Mouse (Mus musculus): ENCODE results near the gene Cngb1. TPM values are rescaled to one million over a fixed set of nuclear protein-coding genes. Genes with fewer than 3 reads are reported as not detected.

The Cngb1 gene
- total RNA-seq, 2 experiments from 2014 or later: 0.42 to 0.58 TPM

DNA sequence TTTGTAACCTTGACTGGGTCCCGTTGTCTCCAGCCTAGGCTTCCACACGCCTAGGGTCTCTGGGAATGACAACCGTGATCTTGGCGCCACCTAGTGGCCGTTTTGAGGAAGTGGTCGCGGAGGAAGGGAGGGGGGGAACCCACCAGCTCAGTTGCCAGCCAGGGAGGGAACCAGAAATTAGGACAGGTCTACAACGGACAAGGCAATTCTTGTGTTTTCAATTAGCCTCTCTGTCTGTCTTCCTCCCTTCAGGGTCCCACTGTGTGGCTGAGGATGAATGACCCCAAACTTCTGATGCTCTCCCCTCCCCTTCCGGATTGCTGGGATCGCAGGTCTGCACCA is 102.4 kb downstream of the Cngb1 start:
- intact Hi-C loops (cut with DNase I): loop anchor here (10.0 kb wide), 3 partner anchors 69 to 259 kb away; no protein-coding TSS in a partner anchor
- DNase-seq: peak; percentile 73

DNA sequence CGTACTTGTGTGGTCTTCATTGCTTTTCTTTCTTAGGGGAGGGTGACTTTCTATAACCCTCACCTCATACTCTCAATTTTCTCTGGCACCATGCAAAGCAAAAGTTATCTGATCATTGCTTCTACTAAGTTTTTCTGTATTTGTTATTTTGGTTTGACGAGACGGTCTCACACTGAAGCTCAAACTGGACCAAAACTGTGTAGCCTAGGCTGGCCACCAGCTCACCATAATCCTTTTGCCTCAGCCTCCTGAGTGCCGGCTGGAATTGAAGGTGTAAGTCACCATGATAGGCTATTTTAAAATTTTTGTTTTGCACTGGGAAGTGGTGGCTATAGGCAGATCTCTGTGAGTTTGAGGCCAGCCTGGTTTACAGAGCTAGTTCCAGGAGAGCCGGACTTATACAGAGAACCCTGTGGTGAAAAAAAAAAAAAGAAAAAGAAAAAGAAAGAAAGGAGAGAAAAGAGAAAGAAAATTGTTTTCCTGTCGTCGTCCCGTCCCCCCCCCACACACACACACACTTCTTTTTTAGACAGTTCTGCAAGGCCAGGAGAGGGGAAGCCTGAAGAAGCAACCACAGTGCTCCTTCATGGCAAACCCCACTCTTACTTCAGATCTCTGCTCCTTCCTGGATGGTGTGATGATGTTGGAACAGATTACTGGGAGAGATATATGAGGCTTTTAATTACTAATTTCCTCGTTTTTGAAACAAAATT is 102.9 kb downstream of the Cngb1 start:
- intact Hi-C loops (cut with DNase I): loop anchor here (10.0 kb wide), 3 partner anchors 69 to 259 kb away; no protein-coding TSS in a partner anchor
- no peak for DNase-seq

DNA sequence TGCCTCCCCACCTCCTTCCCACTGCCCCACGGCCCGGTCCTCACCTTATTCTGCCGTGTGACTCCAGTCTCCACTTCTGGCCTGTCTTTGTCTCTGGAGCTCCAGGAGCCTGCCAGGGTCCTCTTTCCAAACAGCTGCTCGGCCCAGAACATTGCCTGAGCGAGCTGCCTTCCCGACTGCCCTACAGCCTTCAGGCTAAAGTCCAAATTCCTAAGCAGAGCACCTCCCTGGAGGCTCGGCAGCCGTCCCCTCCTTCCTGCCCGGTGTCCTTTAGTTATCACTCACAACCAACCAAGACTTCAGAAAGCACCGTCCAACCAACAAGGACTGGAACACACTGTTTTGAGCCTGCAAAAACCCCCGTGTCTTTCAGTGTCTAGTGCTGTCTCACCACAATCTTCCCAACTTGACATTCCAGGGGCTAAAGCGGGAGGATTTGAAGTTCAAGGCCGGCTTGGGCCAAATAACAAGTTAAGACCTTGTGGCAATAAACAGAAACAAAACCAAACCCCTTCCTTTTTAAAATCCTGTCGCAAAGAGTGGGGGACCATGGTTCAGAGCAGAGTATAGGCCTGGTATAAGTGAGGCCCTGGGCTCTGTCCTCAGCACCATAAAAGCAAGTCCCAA is 103.6 kb downstream of the Cngb1 start, which contains the start of gene Kifc3:
Gene Kifc3 (minus strand): TSS at position 164 of the 627 bp plus-strand sequence.
- no peak for DNase-seq
- intact Hi-C loops (cut with DNase I): loop anchor here (10.0 kb wide), 3 partner anchors 68 to 258 kb away; no protein-coding TSS in a partner anchor

DNA sequence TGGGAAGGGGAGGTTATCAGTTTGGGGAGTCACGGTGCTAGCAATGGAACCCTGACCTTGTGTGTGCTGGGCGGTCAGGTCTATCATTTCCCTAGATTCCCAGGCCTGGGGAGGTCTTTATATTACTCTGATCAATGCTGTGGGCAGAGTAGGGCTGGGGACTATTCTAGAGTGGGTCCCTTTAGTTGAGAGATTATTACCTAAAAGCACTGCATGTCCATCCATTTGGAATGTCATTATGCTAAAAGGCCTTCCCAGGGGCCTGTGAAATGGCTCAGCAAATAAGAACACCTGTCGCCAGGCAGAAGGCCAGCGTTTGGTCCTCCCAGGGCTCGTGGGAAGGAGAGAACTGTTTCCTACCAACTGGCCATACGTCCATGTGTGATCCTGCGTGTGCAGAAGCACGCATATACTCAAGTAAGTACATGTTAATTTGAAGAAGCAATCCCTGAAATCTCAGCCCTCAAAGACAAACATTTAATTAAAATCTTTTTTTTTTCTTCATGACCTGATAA is 104.3 kb downstream of the Cngb1 start:
- peak; percentile 9 for DNase-seq
- intact Hi-C loops (cut with DNase I): loop anchor here (10.0 kb wide), 3 partner anchors 67 to 257 kb away; no protein-coding TSS in a partner anchor

DNA sequence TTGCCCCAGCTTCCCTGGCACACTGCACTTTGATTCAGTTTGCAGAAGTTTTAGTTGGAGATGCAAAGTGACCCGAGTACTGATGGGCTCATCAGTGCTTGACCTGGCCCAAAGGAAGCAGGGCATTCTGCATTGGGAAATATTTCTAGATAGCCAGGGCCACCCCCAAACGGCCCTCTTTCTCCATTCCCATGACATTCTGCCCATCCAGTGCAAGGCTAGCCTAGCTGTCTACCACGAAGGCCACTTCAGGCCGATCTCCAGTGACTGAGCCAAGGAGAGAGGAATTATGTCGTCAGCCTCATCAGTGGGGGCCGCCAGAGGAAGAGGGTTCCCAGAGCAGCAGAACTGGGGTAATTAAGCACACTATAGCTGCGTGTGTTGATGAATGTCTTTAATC is 104.9 kb downstream of the Cngb1 start:
- no peak for DNase-seq

DNA sequence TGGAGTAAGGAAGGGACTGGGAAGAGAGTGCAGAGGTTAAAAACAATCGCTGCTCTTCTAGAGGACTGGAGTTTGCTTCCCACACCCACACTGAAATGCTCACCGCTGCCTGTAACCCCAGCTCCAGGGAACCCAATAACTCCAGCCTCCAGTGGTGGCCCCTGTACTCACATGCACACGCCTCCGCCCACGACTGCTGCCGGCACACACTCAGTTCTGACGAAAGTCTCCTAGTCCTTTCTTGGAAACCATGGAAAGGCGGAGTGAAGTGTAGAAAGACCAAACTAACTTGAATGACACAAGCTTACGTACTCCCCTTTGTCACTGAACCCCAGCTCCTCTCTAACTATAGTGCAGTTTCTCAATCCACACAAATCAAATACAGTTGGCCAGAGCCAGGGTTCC is 106.4 kb downstream of the Cngb1 start:
- intact Hi-C loops (cut with DNase I): loop anchor here (10.0 kb wide), 3 partner anchors 65 to 255 kb away; no protein-coding TSS in a partner anchor
- no peak for DNase-seq

More for the DNA sequence above, 104.9 kb downstream of the Cngb1 start:
- intact Hi-C loops (cut with DNase I): loop anchor here (10.0 kb wide), 3 partner anchors 67 to 257 kb away; no protein-coding TSS in a partner anchor

DNA sequence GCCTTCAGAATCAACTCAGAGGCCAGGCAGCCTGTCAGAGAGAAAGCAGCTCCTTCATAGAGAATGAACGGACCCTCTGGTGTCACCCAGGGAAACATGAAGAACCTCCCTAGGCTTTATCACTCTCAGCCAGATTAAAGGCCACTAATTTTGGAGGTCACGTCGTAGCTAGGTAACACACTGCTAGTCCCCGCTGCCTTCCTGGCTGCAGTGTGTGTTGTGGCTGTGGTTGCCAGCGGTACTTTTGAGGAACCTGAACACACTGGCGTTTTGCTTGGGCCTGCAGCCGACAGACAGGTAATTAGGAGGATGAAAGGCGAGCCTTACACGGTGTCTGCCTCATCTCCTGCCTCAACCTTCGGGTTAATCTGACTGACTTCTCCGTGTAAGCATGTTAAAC is 110.7 kb downstream of the Cngb1 start:
- intact Hi-C loops (cut with DNase I): no loop called here

DNA sequence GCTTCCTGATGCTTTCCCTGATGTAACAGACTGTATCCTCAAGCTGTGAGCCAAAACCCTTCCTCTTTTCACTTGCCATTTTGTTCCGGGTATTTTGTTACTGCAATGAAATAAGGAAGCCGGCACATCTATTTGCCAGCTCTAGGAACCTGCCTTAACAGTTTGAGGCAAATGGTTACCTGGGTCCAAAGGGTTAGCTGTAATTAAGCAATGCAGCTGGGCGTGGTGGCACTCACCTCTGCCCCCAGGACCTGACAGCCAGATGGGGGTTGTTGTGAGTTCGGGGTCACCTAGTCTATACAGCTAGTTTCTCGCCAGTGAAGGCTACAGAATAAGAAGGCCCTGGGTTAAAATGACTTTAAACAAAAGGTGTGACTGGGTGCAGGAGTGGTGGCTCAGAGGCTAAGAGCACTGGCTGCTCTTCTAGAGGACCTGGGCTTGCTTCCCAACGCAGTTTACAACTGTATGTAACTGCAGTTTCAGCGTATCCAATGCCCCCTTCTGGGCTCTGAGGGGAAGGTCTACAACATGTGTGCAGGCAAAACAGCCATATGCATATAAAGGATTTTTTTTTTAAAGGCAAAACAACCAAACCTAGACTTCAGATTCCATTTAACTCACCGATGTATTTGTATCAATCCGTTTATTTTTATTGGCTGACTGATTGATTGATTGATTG is 114.7 kb downstream of the Cngb1 start:
- DNase-seq: no peak
- intact Hi-C loops (cut with DNase I): no loop called here

More for the DNA sequence above, 110.7 kb downstream of the Cngb1 start:
- DNase-seq: no peak

Other genes starting within 250 kb of the Cngb1 start
- gene Katnb1, start 225.4 kb downstream of the Cngb1 start, total RNA-seq (2021): 10 to 100 TPM; 49.9 to 52.4 TPM
- 10 to 100 TPM; 63.7 to 65.7 TPM for gene Kifc3, start 103.8 kb downstream of the Cngb1 start, total RNA-seq (2021)
- 1 to 10 TPM; 3.5 to 4.2 TPM for gene Tepp, start 4.0 kb upstream of the Cngb1 start, total RNA-seq (2021)
- 10 to 100 TPM; 26.8 to 29.6 TPM for gene Zfp319, start 25.4 kb upstream of the Cngb1 start, total RNA-seq (2021)
- 10 to 100 TPM; 26.5 to 32.8 TPM for gene Usb1, start 25.7 kb upstream of the Cngb1 start, total RNA-seq (2021)
- gene Mmp15, start 45.7 kb upstream of the Cngb1 start, total RNA-seq (2021): 10 to 100 TPM; 40.0 to 44.2 TPM
- 10 to 100 TPM; 67.5 to 67.7 TPM for gene Cfap20, start 128.3 kb upstream of the Cngb1 start, total RNA-seq (2021)
- 10 to 100 TPM; 81.1 to 93.5 TPM for gene Csnk2a2, start 183.5 kb upstream of the Cngb1 start, total RNA-seq (2021)
- 1 to 10 TPM in 1 of 2 experiments, under 1 TPM in 1; 0.60 to 1.0 TPM for gene Ccdc113, start 227.5 kb upstream of the Cngb1 start, total RNA-seq (2021)